Mouse (Mus musculus): ENCODE data around the gene Paqr4.

The Paqr4 gene

DNA sequence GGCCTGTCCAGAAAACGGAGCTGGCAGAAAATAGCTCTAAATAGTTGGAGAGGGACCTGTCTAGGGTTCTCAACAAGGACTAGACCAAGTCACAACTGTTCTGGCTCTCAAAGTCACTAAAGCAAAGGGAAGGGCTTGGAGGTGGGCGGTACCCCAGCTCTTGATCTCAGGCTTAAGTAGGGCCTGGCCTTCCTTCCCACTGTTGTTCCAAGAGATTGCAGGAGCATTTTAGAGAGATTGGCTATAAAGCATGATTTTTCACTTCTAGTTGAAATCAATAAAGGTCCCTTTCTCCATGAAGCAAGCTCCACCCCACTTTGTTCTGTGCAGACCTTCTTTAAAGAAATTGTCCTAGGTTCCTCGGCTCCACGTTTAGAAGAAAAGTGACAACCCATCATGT, 15.2 kb downstream of the Paqr4 start:
- DNase-seq: no peak

DNA sequence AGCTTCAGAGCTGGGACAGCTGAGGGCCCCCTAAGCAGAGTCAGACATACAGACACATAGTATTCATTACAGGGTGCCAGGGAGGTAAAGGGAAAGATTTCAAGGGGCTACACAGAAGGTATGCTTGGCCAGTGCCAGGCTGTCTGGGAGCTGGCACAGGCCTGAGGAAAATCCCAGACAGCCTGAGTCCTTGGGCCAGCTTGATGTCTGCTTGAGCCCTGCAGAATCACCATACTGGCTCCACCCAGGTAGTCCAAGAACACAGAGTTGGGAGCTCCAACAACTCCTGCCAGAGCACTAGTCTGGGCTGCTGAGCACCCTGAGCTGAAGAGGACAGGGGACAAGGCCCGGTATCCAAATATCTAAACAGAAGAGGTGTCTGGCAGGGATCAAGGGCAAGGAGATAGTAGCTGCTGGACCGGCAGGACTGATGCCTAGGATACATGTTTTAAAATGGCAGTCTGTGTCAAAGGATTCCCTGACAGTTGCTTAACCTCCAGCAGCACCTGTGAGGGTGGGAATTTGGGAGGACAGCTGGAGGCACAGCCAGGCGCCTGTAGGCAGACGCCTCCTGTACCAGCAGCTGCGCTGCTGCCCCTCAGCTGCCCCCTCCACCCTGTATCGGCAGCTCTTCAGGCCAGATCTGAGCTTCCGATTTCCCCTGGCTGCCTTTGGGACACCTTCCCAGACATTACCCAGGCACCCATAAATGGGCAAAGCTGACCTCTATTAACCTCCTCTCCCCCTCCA, 18.1 kb downstream of the Paqr4 start, which contains the start of gene 1520401A03Rik:
TSS of gene 1520401A03Rik (minus strand) at position 408 of the 750 bp plus-strand sequence.
- no peak for DNase-seq

DNA sequence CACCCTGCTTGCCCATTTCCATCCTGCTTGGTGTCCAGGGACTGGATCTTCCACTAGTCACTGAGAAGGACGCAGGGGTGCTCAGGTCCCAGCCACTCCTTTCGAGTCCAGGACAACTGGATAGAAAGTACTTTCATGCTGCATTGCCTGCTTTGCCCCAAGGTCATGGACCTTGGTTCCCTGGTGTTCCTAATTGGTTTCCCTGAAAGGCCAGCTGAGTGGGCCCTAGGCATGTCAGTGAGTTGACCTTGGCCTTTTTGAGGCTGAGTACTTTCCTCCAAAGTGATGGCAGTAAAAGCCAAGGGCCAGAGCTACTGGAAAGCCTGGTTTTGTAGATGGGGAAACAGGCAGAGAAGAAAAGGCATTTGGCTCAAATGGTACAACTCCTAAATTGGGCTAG, 18.8 kb downstream of the Paqr4 start:
- DNase-seq: no peak

DNA sequence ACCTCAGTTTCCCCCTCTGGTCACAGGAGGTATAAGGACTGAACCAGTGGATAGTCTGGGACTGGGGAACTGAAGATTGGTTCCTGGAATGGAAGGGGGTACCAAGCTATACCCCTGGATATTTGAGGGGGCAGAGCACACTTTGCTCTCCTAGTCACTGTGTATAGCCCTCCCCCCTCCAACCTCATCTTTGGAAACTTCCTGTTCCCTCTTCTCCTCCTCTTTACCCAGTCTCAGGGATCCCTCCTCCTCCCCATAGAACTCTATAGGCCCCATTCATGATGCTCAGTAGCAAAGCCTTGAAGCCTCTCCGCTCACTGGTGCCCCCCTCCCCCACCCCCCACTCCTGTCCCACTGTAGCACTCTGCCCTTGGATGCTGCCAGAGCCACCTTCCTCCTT, 21.2 kb downstream of the Paqr4 start:
- no peak for DNase-seq

DNA sequence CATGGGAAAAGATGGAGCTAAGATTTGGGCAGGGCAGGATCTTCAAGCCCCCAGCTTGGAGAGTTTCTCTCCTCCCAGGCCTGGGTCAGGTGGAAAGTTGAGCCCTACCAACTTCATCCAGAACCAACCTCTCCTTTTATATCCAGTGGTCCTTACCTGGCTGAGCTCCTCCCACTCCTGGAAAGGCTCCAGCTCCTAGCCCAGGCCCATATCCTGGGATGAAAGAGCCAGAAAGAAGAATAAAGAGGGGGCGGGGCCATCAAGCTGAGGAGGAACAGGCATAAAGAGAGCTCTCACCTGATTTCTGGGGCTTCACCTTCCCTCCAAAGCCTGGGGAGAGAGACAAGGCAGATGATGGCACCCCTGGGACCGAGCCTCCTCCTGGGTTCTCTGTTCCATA, 23.7 kb downstream of the Paqr4 start:
- no peak for DNase-seq

DNA sequence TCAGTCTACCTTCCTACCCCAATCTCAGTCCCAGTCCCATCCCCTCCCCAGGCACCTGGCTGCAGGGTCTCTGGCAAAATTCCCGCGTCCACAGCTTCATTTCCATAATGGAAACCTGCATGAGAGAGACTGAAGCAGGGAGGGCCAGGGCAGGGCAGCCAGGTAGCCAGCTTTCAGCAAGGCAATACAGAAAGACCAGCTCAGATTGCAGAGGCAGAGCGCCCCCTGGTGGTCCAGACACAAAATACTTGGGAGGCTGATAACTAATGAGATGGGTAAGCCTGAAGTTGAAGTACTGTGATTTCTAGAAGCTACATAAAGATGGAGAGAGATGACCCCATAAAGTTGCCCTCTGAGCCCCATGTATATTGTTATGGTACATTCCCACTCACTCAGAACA, 34.5 kb downstream of the Paqr4 start:
- DNase-seq: peak; percentile 76 to 82

DNA sequence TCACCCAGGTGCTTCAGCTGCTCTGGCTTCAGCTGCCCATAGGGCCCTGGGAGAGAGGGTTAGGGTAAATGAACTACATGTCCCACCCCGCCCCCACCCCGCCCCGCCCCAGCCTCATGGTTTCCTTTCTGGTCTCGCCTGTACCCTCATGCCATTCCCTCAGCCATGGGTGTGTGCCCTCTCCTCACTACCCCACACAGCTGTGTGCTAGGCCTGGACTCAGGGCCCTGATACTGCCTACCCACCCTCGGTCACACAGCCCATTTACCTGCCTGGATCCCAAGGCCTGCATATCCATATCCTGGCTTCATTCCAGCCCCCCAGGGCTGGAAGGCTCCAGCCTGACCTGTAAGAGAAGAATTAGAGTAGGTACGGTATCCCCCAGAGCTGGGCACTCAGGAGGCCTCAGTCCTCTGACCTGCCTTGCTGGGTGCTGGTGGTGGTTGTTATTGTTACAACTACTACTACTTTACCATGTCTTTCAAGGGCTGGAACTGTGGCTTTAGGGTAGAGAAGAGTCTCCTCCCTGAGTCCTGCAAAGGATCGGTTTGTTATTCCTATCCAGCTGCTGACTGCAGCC, 35.1 kb downstream of the Paqr4 start:
- no peak for DNase-seq

DNA sequence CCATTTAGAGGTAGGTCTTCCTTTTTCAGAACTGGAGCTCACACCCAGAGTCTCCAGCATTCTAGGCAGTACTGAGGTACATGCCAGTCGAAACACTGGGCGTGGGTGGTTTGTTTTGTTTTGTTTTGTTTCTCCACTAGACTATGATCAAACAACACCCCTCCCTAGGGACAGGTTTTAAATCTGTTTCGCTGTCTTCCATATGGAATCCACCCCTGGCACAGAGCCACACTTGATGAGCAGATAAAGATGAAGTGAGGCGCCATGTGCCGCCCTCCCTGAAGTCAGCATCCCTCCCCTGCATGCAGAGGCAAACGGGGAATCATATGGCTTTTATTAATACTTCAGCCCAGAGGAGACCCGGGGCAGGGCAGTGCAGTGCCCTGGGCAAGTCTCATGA, 35.9 kb downstream of the Paqr4 start:
- no peak for DNase-seq

DNA sequence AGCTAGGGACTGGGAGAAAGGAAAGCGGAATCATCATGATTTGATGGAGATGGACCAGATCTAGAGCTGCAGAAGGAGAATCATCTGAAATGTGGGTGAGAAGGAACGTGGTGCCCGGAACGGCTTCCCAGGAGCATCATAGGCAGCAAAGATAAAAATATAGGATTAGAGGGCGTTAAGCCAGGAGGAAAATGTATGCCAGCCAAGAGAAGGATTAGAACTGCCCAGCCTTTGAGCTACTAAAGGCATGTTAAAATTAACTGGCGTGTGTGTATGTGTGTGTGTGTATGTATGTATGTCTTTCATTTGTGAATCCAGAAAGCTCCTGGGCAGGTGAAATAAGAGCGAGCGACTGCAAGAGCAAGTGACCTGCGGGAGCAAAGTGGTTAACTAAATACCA, 37.4 kb downstream of the Paqr4 start:
- DNase-seq: no peak

DNA sequence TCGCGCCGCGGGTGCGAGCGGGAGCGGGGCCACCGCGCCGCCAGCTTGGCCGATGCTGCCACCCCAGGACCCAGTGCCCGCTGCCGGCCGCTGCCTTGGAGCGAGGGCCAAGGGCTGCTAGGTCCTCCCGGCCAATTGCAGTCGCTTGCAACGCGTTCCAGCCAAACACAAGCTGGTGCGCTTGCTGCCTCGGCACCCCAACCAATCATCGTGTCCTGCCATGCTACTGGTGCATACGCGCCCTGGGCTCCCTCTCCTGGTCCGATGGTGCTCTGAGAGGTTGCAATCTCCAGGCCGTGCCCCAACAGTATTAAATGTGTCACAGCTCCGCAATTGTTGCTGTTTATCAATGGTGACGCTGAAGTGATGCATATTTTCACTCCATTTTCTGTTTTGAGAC, 40.6 kb downstream of the Paqr4 start:
- peak; percentile 96 to 98 for DNase-seq

DNA sequence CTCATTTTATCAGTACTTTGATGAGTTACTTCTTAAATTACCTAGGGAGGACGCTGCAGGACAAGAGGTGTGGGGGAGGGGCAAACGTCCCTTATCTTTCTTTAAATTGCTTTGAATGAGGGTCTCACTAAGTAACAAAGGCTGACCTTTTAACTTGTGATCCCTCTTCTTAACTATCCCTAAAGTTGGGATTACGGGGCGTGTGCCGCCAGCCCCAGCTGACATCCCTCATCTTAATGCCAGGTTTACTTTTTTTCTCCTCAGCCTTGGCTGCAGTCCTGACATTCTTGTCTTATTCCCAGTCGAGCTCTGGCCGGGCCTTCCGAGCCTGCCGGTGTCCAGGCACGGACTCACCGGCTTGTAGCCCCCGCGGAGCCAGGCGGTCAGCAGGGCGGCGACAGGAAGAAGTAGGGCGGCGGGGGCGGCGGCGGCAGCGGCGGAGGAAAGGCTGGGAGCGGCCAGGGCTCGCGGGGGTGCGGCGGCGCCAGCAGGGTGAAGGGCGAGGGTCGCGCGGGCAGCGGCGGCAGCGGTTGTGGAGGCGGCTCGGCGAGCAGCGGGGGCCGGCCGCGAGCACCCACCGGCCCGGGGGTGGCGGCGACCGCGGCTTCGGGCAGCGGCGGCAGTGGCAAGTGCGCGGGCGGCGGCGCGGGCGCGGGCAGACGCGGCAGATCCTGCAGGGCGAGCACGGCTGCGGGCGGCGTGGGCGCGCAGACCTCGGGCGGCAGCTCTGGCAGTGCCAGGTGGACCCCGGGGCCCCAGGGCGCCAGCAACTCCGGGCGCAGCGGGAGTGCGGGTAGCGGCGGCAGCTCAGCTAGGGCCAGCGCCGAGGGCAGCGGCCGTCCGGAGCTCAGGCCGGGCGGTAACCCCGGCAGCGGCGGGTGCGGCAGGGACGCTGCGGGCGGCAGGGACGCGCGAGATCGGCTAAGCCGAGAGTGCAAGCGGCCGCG, 41.3 kb downstream of the Paqr4 start:
- peak; percentile 55 to 73 for DNase-seq

DNA sequence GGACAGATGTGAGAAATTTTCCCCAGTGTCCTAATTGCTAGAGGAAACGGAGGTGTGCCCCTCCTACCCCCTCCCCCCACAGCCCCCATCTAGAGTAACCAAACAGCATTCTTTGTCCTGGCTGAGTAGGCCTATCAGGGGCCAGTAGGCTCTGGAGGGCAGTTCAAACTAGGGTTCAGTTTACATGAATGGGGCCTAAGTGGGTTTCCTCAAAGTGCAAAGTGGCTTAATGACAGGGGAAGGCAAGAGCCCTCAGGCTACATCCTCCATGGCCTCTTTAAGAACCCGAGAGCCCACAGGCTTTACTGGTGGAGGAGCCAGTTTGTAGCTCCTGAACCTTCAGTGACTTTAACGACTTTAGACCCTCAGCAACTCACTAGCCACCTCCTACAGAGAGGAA, 44.9 kb downstream of the Paqr4 start:
- DNase-seq: no peak

DNA sequence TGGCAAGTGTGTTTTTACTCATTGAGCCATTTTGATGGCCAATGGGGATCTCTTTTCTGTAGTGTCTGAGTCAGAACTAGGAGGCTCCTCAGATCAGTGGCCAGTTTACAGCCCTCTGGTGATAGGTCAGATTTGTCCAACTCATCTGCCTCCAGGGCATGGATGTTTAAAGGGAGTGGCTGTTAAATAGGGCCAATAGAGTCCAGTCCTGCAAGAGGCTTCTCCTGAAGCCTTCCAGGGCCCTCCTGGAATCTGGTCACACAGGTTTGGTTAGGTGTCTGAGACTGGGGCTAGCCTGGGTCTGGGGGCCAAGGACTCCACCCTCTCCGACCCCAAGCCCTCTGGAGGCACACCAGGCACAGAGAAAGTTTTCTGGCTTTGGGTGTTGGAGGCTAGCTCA, 46.2 kb downstream of the Paqr4 start:
- no peak for DNase-seq
